Mouse (Mus musculus): ENCODE results near the gene Vinac1.

DNA sequence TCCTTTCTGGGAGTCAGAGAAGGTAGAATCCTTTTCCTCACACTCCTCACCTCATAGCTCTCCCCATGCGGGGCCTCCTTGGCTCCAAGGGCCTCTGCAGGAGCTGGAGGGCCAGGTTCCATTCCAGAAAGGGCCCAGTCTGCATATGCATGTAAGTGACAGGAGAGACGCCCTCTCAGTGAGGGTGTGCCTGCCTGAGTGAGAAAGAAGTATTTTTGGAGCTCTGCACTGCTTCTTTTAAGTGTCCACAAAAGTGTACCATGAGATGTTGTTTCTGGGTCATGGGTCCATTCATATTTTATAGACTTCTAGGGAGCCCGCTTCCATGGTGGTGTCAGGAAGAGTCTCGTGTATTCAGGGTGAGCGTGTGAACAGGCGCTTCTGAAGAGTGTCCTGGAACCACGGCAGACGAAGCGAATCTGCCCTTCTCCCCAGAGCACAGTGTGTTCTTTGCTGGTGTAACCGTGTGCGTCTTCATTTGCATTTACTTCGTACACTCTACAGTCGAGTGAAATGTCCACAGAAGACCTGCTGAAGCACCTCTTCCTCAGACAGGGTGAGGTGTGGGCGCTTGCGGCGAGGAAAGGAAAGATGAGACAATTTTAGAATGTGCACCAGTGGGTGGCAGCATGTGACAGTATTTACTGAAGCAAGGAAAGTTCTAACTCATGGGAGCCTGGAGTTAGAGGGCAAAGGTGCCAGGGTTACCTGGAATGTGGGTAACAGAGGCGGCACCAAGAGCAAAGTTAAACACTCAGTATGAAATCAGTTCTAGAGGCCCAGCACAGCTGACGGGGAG, 46.2 kb upstream of the Vinac1 start:
- TF ChIP-seq POLR2A (IDR thresholded peaks at IDR 0.05; ENCODE audit: control insufficient read depth, low read depth, low read length) (no peak), CTCF (IDR thresholded peaks at IDR 0.05; ENCODE audit: control insufficient read depth, insufficient read depth, insufficient replicate concordance, low read depth, low read length) (no peak)
